Mouse (Mus musculus) heart, embryonic 14.5 days (tissue): ENCODE results near the gene Chadl. TPM values are rescaled to one million over a fixed set of nuclear protein-coding genes. Genes with fewer than 3 reads are reported as not detected.

Source experiments
- ATAC-seq: fragments of 200-750 bp; cut with Nextera tagmentation; 2 replicates; pipeline ENCODE4 v1.8.0; 2017; ENCODE audit warnings: low read depth, moderate TSS enrichment; ENCODE audit not compliant: insufficient number of reproducible peaks, insufficient read depth, low FRiP score
- H3K27ac ChIP-seq, 2 experiments: fragments of 200-500 bp in 1 of 2; fragments of 300-500 bp in 1 of 2; sonication (generic) in 1 of 2; replicated peaks in 1 of 2; 2 replicates each; pipeline ENCODE4 v1.5.1; 2012 to 2014; ENCODE audit warnings: low read depth in 2 of 2, low read length in 2 of 2, control low read depth in 1 of 2, mild to moderate bottlenecking in 1 of 2, mixed read lengths in 1 of 2; ENCODE audit not compliant: control insufficient read depth in 1 of 2, insufficient read depth in 1 of 2
- H3K27me3 ChIP-seq: fragments of 300-500 bp; sonication (generic); 2 replicates; pipeline ENCODE4 v1.6.1; 2014; ENCODE audit warnings: mild to moderate bottlenecking, low read length, control low read depth; ENCODE audit not compliant: control insufficient read depth, insufficient read depth
- H3K36me3 ChIP-seq: fragments of 300-500 bp; sonication (generic); 2 replicates; pipeline ENCODE4 v1.6.1; 2014; ENCODE audit warnings: mild to moderate bottlenecking, control low read depth, low read length, mixed read lengths; ENCODE audit not compliant: control insufficient read depth, insufficient read depth
- H3K4me1 ChIP-seq, 2 experiments: fragments of 200-500 bp in 1 of 2; fragments of 300-500 bp in 1 of 2; sonication (generic) in 1 of 2; 2 replicates each; pipeline ENCODE4 v1.6.1; 2012 to 2014; ENCODE audit warnings: low read length in 2 of 2, control low read depth in 1 of 2, mixed read lengths in 1 of 2; ENCODE audit not compliant: control insufficient read depth in 2 of 2, insufficient read depth in 2 of 2
- H3K4me2 ChIP-seq: fragments of 300-500 bp; sonication (generic); 2 replicates; pipeline ENCODE4 v1.6.1; 2014; ENCODE audit warnings: mild to moderate bottlenecking, low read length
- H3K4me3 ChIP-seq, 2 experiments: fragments of 200-500 bp in 1 of 2; fragments of 300-500 bp in 1 of 2; sonication (generic) in 1 of 2; 2 replicates each; pipeline ENCODE4 v1.5.1; 2012 to 2014; ENCODE audit warnings: low read length in 2 of 2, mild to moderate bottlenecking in 2 of 2, control low read depth in 1 of 2, low read depth in 1 of 2, moderate library complexity in 1 of 2; ENCODE audit not compliant: control insufficient read depth in 1 of 2, insufficient read depth in 1 of 2
- H3K9ac ChIP-seq: fragments of 300-500 bp; sonication (generic); 2 replicates; pipeline ENCODE4 v1.6.1; 2014; ENCODE audit warnings: mild to moderate bottlenecking, low read length
- H3K9me3 ChIP-seq: fragments of 300-500 bp; sonication (generic); 2 replicates; pipeline ENCODE4 v1.6.1; 2016; ENCODE audit warnings: low read length, control low read depth; ENCODE audit not compliant: control insufficient read depth
- WGBS: fragments of 180-500 bp; shearing (Covaris S2); extraction: QIAGEN DNeasy Blood & Tissue Kit; methylation state at CpG from one replicate; pipeline ENCODE4 v1.1.7; 2014; 5-methylcytosine and 5-hydroxymethylcytosine counted together
- polyA plus RNA-seq: library from polyadenylated mRNA; unstranded; fragments of >200 nt; fragmentation: Nextera tagmentation; extraction: Ambion mirVana; gene quantifications from 2 replicates; pipeline ENCODE4 v1.2.1, GENCODE M21; 2014

The Chadl gene
- polyA plus RNA-seq, 1 experiment from 2014 or later: 1.3 TPM

DNA sequence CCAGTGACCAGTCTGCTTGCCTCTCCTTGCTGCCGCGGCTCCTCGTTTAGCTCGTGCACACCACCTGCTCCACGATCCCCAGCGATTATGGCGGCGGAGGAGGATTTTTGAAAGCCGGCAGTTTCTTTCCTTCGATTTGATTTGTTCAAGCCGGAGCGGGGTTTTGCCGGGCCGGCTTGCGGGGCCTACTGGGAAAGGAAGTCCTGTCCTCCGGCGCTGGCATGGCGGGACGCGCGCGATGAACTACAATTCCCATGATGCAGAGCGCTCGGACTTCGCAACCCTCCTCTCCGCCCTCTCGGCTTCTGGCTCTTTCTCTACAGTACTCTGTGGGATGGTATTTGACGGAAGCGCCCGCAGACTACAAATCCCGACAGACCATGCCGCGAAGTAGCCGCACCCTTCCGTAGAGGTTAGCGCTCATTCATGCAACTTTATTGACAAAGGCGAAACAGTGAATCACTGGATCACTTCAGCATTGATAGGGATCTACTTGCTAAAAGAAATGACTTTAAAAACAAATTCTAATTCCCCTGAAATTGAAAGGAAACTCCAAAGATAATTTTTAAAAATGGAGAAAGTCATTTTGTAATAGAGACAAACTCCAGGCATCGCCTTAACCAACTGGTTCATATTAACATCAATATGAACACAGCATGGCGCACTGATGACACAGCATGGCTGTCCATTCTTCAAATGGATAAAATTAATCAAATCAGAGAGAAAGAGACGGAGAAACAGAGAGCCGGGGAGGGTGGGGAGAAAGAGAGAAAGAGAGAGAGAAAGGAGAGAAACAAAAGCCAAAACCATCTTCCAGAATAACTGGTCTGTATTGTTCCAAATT, 32.9 kb upstream of the Chadl start:
- Histone ChIP-seq H3K27me3 (no peaks in the 10 kb centered on the region), H3K9ac (peak overlapping the region; percentile 93), H3K27ac (peak overlapping the region; percentile 6 to 70), H3K4me2 (peak overlapping the region; percentile 90), H3K4me3 (peak overlapping the region; percentile 69 to 92), H3K36me3 (peaks cover 11% of the 10 kb centered on the region), H3K9me3 (no peaks in the 10 kb centered on the region), H3K4me1 (peaks cover 0 to 17% of the 10 kb centered on the region in 2 experiments; a peak in 2 of 4 replicates)
- ATAC-seq: peak; percentile 98
- 5% methylated on average over 41 of the region's 41 CpGs for WGBS

DNA sequence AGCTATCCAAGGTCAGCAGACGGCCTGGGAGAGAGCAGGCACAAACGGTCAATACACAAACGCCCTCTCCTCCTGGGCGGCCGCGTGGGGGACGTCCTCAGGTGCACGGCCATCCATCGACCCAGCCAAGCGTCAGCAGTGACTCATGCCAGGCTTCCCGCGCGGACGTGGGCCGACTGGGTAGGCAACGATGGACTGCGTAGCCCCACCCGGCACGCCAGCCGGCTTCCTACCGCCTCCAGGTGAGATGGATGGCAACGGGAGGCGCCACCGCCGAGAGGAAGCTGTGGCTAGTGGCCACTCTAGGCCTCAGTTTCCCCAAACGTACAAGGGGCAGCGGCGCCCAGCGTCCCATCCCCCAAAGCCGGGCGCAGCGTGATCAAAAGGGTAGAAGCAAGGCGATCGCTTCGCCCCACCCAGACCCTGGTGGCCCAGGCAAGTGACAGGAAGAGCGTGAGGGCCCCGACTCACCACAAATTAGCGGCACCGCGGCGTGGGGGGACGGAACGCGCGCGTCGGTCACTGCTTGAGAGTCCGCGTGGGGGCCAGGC, 32.2 kb upstream of the Chadl start:
- peak overlapping the region; percentile 93 for H3K9ac ChIP-seq
- no peak for ATAC-seq
- peaks cover 0 to 17% of the 10 kb centered on the region in 2 experiments; a peak in 2 of 4 replicates for H3K4me1 ChIP-seq
- H3K4me3 ChIP-seq: peak overlapping the region; percentile 69 to 92
- H3K4me2 ChIP-seq: peak overlapping the region; percentile 90
- under 1% methylated on average over 49 of the region's 49 CpGs for WGBS
- H3K36me3 ChIP-seq: peaks cover 15% of the 10 kb centered on the region
- H3K9me3 ChIP-seq: no peaks in the 10 kb centered on the region
- peak overlapping the region; percentile 6 to 70 for H3K27ac ChIP-seq
- H3K27me3 ChIP-seq: no peaks in the 10 kb centered on the region

DNA sequence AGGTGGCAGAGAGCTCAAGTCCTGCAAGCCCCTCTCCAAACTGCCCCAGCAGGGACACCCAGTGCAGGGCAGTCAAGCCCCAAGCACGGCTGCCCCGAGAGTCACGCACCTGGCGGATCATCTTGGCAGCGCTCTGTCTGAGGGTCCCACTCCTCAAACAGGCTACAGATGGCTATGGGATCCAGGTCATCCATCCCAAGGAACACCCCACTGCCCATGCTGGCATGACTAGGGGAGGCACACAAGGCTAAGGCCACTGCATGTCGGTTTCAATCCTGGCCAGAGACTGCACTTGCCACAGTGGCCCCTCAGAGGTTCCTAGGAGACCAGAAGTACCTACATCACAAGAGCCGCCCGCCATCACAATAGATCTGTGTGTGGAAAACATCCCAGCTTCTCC, 28.9 kb upstream of the Chadl start:
- WGBS: 95% methylated on average over 8 of the region's 8 CpGs
- Histone ChIP-seq H3K4me1 (peaks cover 0 to 17% of the 10 kb centered on the region in 2 experiments; a peak in 2 of 4 replicates), H3K27me3 (no peaks in the 10 kb centered on the region), H3K36me3 (peaks cover 48% of the 10 kb centered on the region), H3K4me2 (no peak overlapping the region), H3K9ac (no peak overlapping the region), H3K4me3 (no peak overlapping the region), H3K27ac (no peak overlapping the region), H3K9me3 (no peaks in the 10 kb centered on the region)
- ATAC-seq: no peak

DNA sequence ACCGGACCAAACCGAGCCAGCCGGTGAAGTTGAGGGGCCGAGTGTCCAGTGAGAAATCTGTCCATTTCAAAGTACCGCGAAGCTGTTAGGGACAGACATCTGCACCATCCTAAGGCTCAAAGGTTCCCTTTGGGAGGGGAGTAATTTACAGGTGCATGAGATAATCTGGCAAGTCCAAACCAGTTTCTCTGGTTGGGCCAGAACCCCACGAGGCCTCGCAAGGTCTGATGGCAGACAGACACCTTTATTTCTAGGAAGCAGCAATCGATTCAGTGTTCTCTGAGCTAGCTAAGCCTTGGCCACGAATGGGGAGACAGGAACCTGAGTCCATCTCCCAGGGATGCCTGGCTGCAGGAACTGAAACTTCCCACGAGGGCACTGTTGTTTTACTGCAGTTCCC, 26.6 kb upstream of the Chadl start:
- 95% methylated on average over 11 of the region's 11 CpGs for WGBS
- Histone ChIP-seq H3K4me2 (no peak overlapping the region), H3K4me3 (no peak overlapping the region), H3K36me3 (peaks cover 71% of the 10 kb centered on the region), H3K4me1 (peaks cover 0 to 13% of the 10 kb centered on the region in 2 experiments; a peak in 2 of 4 replicates), H3K27ac (no peak overlapping the region), H3K27me3 (no peaks in the 10 kb centered on the region), H3K9ac (no peak overlapping the region), H3K9me3 (no peaks in the 10 kb centered on the region)
- no peak for ATAC-seq

DNA sequence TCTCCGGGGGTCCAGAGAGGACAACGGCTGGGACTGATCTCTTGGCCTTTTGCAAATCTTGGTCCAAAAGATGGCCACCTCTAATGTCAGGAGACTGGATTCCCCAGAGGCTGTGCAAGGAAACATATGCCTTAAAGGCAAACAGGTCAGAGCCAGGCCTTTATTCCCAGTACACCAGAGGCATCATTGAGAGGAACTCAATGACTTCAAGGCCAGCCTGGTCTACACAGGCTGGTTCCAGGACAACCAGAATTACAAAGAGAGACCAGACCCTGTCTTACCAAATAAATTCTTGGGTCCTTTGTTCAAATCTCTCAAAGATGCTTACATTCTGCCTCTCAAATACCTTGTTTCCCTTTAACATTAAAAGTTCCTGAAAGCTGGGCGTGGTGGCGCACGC, 25.3 kb upstream of the Chadl start:
- WGBS: 94% methylated on average over 5 of the region's 5 CpGs
- H3K36me3 ChIP-seq: peaks cover 84% of the 10 kb centered on the region
- H3K27me3 ChIP-seq: no peaks in the 10 kb centered on the region
- 0 out of 4 replicates have a peak, but pooled peaks cover 0 to under 1% of the 10 kb centered on the region in 2 experiments for H3K4me1 ChIP-seq
- H3K27ac ChIP-seq: no peak overlapping the region
- no peak overlapping the region for H3K4me2 ChIP-seq
- no peaks in the 10 kb centered on the region for H3K9me3 ChIP-seq
- no peak for ATAC-seq
- H3K4me3 ChIP-seq: no peak overlapping the region
- no peak overlapping the region for H3K9ac ChIP-seq

DNA sequence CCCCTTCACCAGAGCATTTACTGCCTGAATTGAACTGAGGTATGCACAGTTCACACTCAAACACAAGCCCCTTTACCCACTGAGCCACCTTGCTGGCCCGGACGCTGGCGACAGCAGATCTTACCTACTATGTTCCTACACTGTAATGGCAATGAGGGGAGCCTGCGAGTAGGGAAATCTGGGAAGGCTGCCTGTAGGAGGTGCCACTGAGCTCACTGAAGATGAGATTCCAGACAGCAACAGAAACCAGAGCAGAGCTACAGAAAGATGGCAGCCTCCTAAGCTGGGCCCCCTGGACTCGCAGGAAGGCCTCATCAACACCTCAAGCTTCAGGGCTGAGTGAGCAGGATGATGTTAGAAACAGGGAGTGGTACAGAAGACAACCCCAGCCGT, 22.0 kb upstream of the Chadl start:
- H3K9ac ChIP-seq: no peak overlapping the region
- H3K27ac ChIP-seq: no peak overlapping the region
- no peaks in the 10 kb centered on the region for H3K9me3 ChIP-seq
- no peak overlapping the region for H3K4me2 ChIP-seq
- no peaks in the 10 kb centered on the region for H3K27me3 ChIP-seq
- no peak for ATAC-seq
- no peaks in the 10 kb centered on the region for H3K4me1 ChIP-seq
- peaks cover 94% of the 10 kb centered on the region for H3K36me3 ChIP-seq
- WGBS: 90% methylated on average over 6 of the region's 6 CpGs
- no peak overlapping the region for H3K4me3 ChIP-seq

DNA sequence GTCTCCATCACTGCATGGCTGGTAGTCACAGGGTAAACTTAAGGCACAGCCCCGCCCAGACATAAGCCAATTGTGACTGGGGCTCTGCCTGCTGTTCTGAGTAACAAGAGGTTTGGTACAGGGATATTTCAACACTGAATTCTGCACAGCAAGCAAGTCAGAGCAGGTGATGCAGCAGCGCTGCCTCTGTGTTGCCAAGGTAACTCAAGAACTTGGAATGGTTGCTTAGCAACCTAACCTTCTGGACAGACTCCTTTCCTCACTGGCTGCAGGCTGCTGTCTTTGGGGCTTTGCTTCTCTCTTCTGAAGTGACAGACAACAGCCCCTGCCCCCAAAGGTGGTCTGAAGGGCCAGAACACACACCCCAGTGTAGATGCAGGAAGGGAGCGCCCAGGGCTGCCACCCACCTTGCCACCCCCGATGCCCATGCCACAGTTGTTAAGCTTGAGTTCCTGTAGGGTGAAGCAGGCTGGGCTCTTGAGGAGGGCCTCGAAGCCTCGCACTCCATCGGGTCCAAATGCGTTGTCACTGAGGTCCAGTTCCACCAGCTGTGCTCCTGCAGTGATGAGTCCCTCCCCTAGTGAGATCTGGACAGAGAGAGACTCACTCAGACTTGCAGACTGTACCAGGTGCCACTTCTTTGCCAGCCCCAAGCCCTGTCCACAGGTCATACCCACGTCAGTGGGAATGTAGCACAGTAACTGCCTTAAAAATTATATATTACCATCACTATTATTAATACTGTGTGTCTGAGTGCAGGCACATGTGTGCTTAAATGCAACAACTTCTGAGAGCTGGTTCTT, 21.4 kb upstream of the Chadl start:
- WGBS: 91% methylated on average over 9 of the region's 9 CpGs
- no peak for ATAC-seq
- no peak overlapping the region for H3K4me2 ChIP-seq
- no peak overlapping the region for H3K4me3 ChIP-seq
- H3K9ac ChIP-seq: no peak overlapping the region
- peaks cover 94% of the 10 kb centered on the region for H3K36me3 ChIP-seq
- H3K4me1 ChIP-seq: no peaks in the 10 kb centered on the region
- H3K27ac ChIP-seq: no peak overlapping the region
- H3K27me3 ChIP-seq: no peaks in the 10 kb centered on the region
- no peaks in the 10 kb centered on the region for H3K9me3 ChIP-seq
